Mouse (Mus musculus): ENCODE measurements around the gene Zfp385b. TPM values are rescaled to one million over a fixed set of nuclear protein-coding genes. Genes with fewer than 3 reads are reported as not detected.

Gene Zfp385b
- polyA plus RNA-seq (2012; rRNA removed) = 66.9 and 77.4 TPM in 2 replicates

GRCm38 (mm10) chr2:77819539-77819938, at the start of gene Zfp385b:
Gene Zfp385b, minus strand, starts transcription at chr2:77819639.
- H3K4me1 ChIP-seq (ENCODE audit: control insufficient read depth, insufficient read depth, low read length) = peaks cover 2% of the 10 kb centered on the region; the same call in 1 of the 2 replicates
- H3K4me3 ChIP-seq (replicated peaks; ENCODE audit: insufficient read depth, low read depth, low read length) = no peak within 1 kb of the TSS
- H3K27me3 ChIP-seq (ENCODE audit: control insufficient read depth, insufficient read depth, low read length) = no peaks in the 10 kb centered on the region
- no peak within 1 kb of the TSS for H3K27ac ChIP-seq (ENCODE audit: insufficient read depth, low read length)
- no peak for TF ChIP-seq POLR2A (IDR thresholded peaks at IDR 0.05; ENCODE audit: borderline replicate concordance, insufficient read depth, low read length)
- TF ChIP-seq CTCF (IDR thresholded peaks at IDR 0.05; ENCODE audit: borderline replicate concordance, insufficient read depth, low read depth, low read length) = no peak
- DNase-seq = no peak

GRCm38 (mm10) chr2:77863934-77864333, 44.5 kb upstream of the Zfp385b start:
- TF ChIP-seq CTCF (IDR thresholded peaks at IDR 0.05; ENCODE audit: borderline replicate concordance, insufficient read depth, low read depth, low read length) (no peak), POLR2A (IDR thresholded peaks at IDR 0.05; ENCODE audit: borderline replicate concordance, insufficient read depth, low read length) (no peak)
- Histone ChIP-seq H3K27ac (ENCODE audit: insufficient read depth, low read length) (no peak overlapping the region), H3K27me3 (ENCODE audit: control insufficient read depth, insufficient read depth, low read length) (no peaks in the 10 kb centered on the region), H3K4me3 (replicated peaks; ENCODE audit: insufficient read depth, low read depth, low read length) (no peak overlapping the region), H3K4me1 (ENCODE audit: control insufficient read depth, insufficient read depth, low read length) (no peaks in the 10 kb centered on the region)
- WGBS = 84% methylated on average over 6 of the region's 6 CpGs
- DNase-seq = no peak

DNA sequence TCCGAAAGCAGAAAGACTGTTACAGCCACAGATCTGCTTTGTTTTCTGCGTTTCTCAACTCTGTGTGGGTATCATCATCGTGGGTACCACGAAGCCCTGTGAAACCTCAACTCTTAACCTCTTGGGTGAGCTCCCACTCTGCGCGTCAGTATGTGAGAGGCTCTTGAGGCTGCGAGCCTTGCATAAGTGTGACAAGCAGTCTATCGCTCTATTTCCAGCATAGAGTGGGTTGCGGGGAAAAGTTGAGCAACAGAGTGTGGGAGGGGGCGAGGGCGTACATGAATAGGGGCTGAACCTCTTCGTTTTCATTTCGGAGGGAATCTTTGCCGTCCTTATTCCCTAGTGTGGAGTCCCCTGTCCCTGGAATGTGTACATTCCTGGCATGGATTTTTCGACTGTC, 44.1 kb upstream of the Zfp385b start:
- no peak for DNase-seq
- Histone ChIP-seq H3K27ac (ENCODE audit: insufficient read depth, low read length) (no peak overlapping the region), H3K4me1 (ENCODE audit: control insufficient read depth, insufficient read depth, low read length) (no peaks in the 10 kb centered on the region), H3K4me3 (replicated peaks; ENCODE audit: insufficient read depth, low read depth, low read length) (no peak overlapping the region), H3K27me3 (ENCODE audit: control insufficient read depth, insufficient read depth, low read length) (no peaks in the 10 kb centered on the region)
- TF ChIP-seq POLR2A (IDR thresholded peaks at IDR 0.05; ENCODE audit: borderline replicate concordance, insufficient read depth, low read length) (no peak), CTCF (IDR thresholded peaks at IDR 0.05; ENCODE audit: borderline replicate concordance, insufficient read depth, low read depth, low read length) (no peak)
- WGBS = 80% methylated on average over 15 of the region's 15 CpGs

DNA sequence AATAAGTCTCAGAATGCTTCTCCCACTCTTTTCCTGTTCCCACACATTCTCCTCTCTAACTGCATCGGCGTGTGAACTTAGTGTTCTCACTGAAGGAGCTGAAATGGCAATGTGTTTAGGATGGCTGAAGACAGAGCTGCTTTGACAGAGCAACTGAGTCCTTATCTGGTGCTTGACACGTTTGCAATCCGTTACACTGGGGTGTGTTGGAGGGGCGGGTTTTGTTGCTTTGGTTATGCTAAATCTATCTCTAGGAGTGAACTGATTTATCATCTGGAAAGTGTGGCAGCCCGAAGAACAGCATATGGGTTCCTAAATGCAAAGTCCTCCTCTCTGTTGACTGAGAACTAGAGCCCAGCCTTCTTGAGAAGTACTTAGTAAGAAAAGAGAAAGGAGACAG, 22.0 kb upstream of the Zfp385b start:
- TF ChIP-seq CTCF (IDR thresholded peaks at IDR 0.05; ENCODE audit: borderline replicate concordance, insufficient read depth, low read depth, low read length) (no peak), POLR2A (IDR thresholded peaks at IDR 0.05; ENCODE audit: borderline replicate concordance, insufficient read depth, low read length) (no peak)
- Histone ChIP-seq H3K27ac (ENCODE audit: insufficient read depth, low read length) (no peak overlapping the region), H3K4me3 (replicated peaks; ENCODE audit: insufficient read depth, low read depth, low read length) (no peak overlapping the region), H3K4me1 (ENCODE audit: control insufficient read depth, insufficient read depth, low read length) (no peaks in the 10 kb centered on the region), H3K27me3 (ENCODE audit: control insufficient read depth, insufficient read depth, low read length) (no peaks in the 10 kb centered on the region)
- WGBS = 79% methylated on average over 6 of the region's 6 CpGs
- no peak for DNase-seq

DNA sequence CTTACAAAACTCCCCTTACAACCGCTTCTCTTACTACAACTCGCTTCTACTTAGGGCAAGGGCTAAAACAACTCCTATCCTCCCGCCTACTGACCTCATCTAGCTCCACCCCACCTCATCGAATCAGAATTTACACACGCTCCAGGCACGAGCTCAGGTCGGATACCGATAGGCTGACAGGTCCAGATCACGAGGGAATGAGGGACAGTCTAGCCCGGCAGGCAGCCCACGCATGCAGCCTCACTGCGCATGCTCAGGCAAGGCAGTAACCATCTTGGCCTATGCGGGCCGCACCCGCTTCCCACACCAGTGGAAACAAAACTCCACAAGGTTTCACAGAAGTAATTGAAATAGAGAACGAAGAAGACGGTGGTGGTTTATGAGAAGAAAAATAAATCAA, 20.1 kb upstream of the Zfp385b start:
- Histone ChIP-seq H3K27ac (ENCODE audit: insufficient read depth, low read length) (no peak overlapping the region), H3K27me3 (ENCODE audit: control insufficient read depth, insufficient read depth, low read length) (no peaks in the 10 kb centered on the region), H3K4me3 (replicated peaks; ENCODE audit: insufficient read depth, low read depth, low read length) (no peak overlapping the region), H3K4me1 (ENCODE audit: control insufficient read depth, insufficient read depth, low read length) (no peaks in the 10 kb centered on the region)
- TF ChIP-seq CTCF (IDR thresholded peaks at IDR 0.05; ENCODE audit: borderline replicate concordance, insufficient read depth, low read depth, low read length) = no peak
- no peak for TF ChIP-seq POLR2A (IDR thresholded peaks at IDR 0.05; ENCODE audit: borderline replicate concordance, insufficient read depth, low read length)
- DNase-seq = no peak
- WGBS = 94% methylated on average over 17 of the region's 17 CpGs

- Histone ChIP-seq H3K27me3 (ENCODE audit: control insufficient read depth, insufficient read depth, low read length) (no peaks in the 10 kb centered on the region), H3K4me3 (replicated peaks; ENCODE audit: insufficient read depth, low read depth, low read length) (no peak overlapping the region), H3K27ac (ENCODE audit: insufficient read depth, low read length) (no peak overlapping the region), H3K4me1 (ENCODE audit: control insufficient read depth, insufficient read depth, low read length) (no peaks in the 10 kb centered on the region)
- TF ChIP-seq CTCF (IDR thresholded peaks at IDR 0.05; ENCODE audit: borderline replicate concordance, insufficient read depth, low read depth, low read length) = no peak
- TF ChIP-seq POLR2A (IDR thresholded peaks at IDR 0.05; ENCODE audit: borderline replicate concordance, insufficient read depth, low read length) = no peak
- no peak for DNase-seq
- 90% methylated on average over 1 of the region's 1 CpGs for WGBS
Observed at GRCm38 (mm10) chr2:77838688-77839087, 19.2 kb upstream of the Zfp385b start.

- Histone ChIP-seq H3K27me3 (ENCODE audit: control insufficient read depth, insufficient read depth, low read length) (no peaks in the 10 kb centered on the region), H3K4me1 (ENCODE audit: control insufficient read depth, insufficient read depth, low read length) (no peaks in the 10 kb centered on the region), H3K27ac (ENCODE audit: insufficient read depth, low read length) (no peak overlapping the region), H3K4me3 (replicated peaks; ENCODE audit: insufficient read depth, low read depth, low read length) (no peak overlapping the region)
- TF ChIP-seq CTCF (IDR thresholded peaks at IDR 0.05; ENCODE audit: borderline replicate concordance, insufficient read depth, low read depth, low read length) = no peak; the same call in 1 of the 2 replicates
- TF ChIP-seq POLR2A (IDR thresholded peaks at IDR 0.05; ENCODE audit: borderline replicate concordance, insufficient read depth, low read length) = no peak
- 56% methylated on average over 3 of the region's 3 CpGs for whole genome bisulfite sequencing
- no peak for DNase-seq
Observed at GRCm38 (mm10) chr2:77835781-77836180, 16.3 kb upstream of the Zfp385b start.

DNA sequence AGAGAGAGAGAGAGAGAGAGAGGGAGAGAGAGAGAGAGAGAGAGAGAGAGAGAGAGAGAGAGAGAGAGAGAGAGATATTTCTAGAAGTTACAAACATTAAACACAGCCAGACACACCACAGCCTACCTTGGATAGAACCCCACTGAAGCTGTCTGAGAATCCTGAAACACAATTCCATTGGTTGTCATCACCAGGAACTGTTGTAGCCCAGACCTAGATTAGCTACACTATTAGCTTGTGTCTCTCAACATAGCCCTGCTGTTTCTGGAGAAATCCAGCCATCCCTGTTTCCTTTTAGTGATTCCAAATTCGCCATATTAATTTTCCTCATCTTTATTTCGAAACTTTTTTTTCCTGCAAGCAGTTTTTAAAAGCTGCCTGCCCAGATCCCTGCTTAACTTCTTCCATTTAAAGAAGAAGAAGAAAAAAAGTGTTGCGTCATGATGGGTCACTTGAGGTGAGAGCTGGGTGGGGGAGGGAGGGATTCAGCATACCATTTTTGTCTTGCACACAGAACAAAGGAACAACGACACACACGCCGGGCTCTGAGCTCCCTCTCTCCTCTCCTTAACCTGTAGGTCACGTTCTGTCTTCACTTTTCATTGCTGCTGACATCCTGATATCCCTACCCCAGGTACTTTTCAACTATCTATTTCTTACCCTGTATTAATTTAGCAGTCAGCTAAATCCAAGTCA, 6.8 kb upstream of the Zfp385b start:
- TF ChIP-seq CTCF (IDR thresholded peaks at IDR 0.05; ENCODE audit: borderline replicate concordance, insufficient read depth, low read depth, low read length) (no peak), POLR2A (IDR thresholded peaks at IDR 0.05; ENCODE audit: borderline replicate concordance, insufficient read depth, low read length) (no peak)

More for the DNA sequence above, 6.8 kb upstream of the Zfp385b start:
- H3K4me1 ChIP-seq (ENCODE audit: control insufficient read depth, insufficient read depth, low read length) = no peaks in the 10 kb centered on the region
- no peak for DNase-seq
- no peak overlapping the region for H3K4me3 ChIP-seq (replicated peaks; ENCODE audit: insufficient read depth, low read depth, low read length)
- WGBS = 59% methylated on average over 7 of the region's 7 CpGs
- H3K27ac ChIP-seq (ENCODE audit: insufficient read depth, low read length) = no peak overlapping the region
- H3K27me3 ChIP-seq (ENCODE audit: control insufficient read depth, insufficient read depth, low read length) = no peaks in the 10 kb centered on the region

All from cerebellum, adult 2 months (tissue).